8 mouse cellular contexts compared by ENCODE assay signal in the genomic region with DNA sequence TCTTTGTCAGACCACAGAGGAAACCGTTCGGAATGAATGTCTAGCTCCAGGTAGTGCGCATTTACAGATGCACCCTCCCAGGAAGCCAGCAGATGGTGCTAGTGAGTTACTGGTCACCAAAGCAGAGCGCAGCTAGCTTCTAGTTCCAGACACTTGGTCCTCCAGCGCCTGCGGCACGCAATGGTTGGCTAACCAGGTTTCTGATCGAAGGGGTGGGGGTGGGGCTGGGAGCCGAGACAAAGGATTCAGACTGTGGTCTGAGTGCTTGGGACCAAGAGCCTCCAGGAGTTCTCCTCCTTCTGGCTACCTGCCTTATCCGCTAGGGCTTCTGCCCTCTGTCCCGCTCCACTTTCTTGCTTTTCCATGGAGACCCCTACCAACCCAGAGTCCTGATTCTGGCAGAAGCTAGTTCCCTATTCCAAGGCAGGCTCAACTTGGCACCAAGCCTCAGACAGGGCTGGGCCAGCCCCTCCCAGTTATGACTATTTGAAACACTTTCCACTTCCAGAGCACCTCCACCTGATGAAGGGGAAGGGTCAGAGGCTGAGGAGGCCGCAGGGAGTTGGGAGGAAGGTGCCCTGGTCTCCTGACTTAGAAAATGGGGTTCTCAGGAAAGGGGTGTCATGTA. TPM values are rescaled to one million over a fixed set of nuclear protein-coding genes. Genes with fewer than 3 reads are reported as not detected.
DNase-seq lines count a peak whose midpoint lies in the region; ATAC-seq and TF ChIP-seq lines count a peak whose summit lies in the region.

No protein-coding gene starts in this region.

- no peak for TF ChIP-seq POLR2A in CH12.LX (IDR thresholded peaks at IDR 0.05; ENCODE audit: low read depth, low read length)

- dilution Hi-C loops in CH12.LX (cut with MboI; ENCODE audit: extremely low pct_ligation_motif_present, extremely low pct_unique_long_range_greater_than_20kb, low sequenced_read_pairs) = no loop called here

- TF ChIP-seq EP300 in CH12.LX (IDR thresholded peaks at IDR 0.05; ENCODE audit: low read length) = no peak

- 9% methylated on average over 12 of the region's 12 CpGs for whole genome bisulfite sequencing in forebrain, embryonic 10.5 days
- WGBS in liver, embryonic 15.5 days (ENCODE audit: insufficient replicate concordance) = 13% methylated on average over 12 of the region's 12 CpGs
- WGBS in neural tube, embryonic 11.5 days = 13% methylated on average over 12 of the region's 12 CpGs
- 16% methylated on average over 12 of the region's 12 CpGs for WGBS in stomach, embryonic 14.5 days

- H3K4me1 ChIP-seq in CH12.LX (ENCODE audit: control insufficient read depth in 1 of 2, insufficient read depth in 2 of 2) = peaks cover 4 to 10% of the 10 kb centered on the region in 2 experiments
- peaks cover 60% of the 10 kb centered on the region for H3K4me1 ChIP-seq in forebrain, embryonic 10.5 days
- H3K4me1 ChIP-seq in liver, embryonic 15.5 days (replicated peaks) = peaks cover 34% of the 10 kb centered on the region
- H3K4me1 ChIP-seq in neural tube, embryonic 11.5 days (ENCODE audit: control insufficient read depth, insufficient read depth, low read length) = peaks cover 32% of the 10 kb centered on the region
- H3K4me1 ChIP-seq in stomach, embryonic 14.5 days (ENCODE audit: control insufficient read depth, insufficient read depth, low read length) = peaks cover 29% of the 10 kb centered on the region

- peak; percentile 70 for DNase-seq in CH12.LX (ENCODE audit: extremely low read depth)
- DNase-seq in c-Kit-positive CD71-negative TER-119-negative erythroid progenitor cells, embryonic 14.5 days (ENCODE audit: low read depth) = peak; percentile 63
- peak; percentile 88 for DNase-seq in forebrain, embryonic 10.5 days (ENCODE audit: extremely low spot score, low spot score)
- peak; percentile 84 to 88 for DNase-seq in heart, postnatal 10 days
- DNase-seq in kidney, postnatal 36 days = peak; percentile 84 to 88
- DNase-seq in neural tube, embryonic 11.5 days (ENCODE audit: low spot score) = peak; percentile 88

- 0 out of 2 replicates have a peak overlapping the region, but pooled peaks have one; percentile 19 for H3K4me2 ChIP-seq in CH12.LX (ENCODE audit: insufficient read depth, low read depth, poor library complexity, severe bottlenecking)
- peak overlapping the region; percentile 15; the same call in 1 of the 2 replicates for H3K4me2 ChIP-seq in liver, embryonic 15.5 days
- no peak overlapping the region for H3K4me2 ChIP-seq in neural tube, embryonic 11.5 days (ENCODE audit: low read depth)
- peak overlapping the region; percentile 35; the same call in 1 of the 2 replicates for H3K4me2 ChIP-seq in stomach, embryonic 14.5 days (replicated peaks; ENCODE audit: low read depth, low read length)

- H3K4me3 ChIP-seq in CH12.LX (replicated peaks in 1 of 3; ENCODE audit: low read depth in 2 of 3, low read length in 2 of 3, poor library complexity in 1 of 3) = no peak overlapping the region
- peak overlapping the region; percentile 38 for H3K4me3 ChIP-seq in forebrain, embryonic 10.5 days
- no peak overlapping the region for H3K4me3 ChIP-seq in liver, embryonic 15.5 days (replicated peaks)
- no peak overlapping the region for H3K4me3 ChIP-seq in neural tube, embryonic 11.5 days (ENCODE audit: low read depth, low read length)
- H3K4me3 ChIP-seq in stomach, embryonic 14.5 days (ENCODE audit: low read depth, low read length) = no peak overlapping the region

- in situ Hi-C loops in CH12.LX (cut with MboI; ENCODE audit: low pct_ligation_motif_present, low pct_unique_long_range_greater_than_20kb, low sequenced_read_pairs) = no loop called here

- no peak overlapping the region for H3K27ac ChIP-seq in CH12.LX (ENCODE audit: insufficient read depth, low read depth)
- H3K27ac ChIP-seq in forebrain, embryonic 10.5 days = peak overlapping the region; percentile 82
- no peak overlapping the region for H3K27ac ChIP-seq in liver, embryonic 15.5 days (replicated peaks)
- H3K27ac ChIP-seq in neural tube, embryonic 11.5 days (ENCODE audit: low read depth, low read length) = no peak overlapping the region
- no peak overlapping the region for H3K27ac ChIP-seq in stomach, embryonic 14.5 days (ENCODE audit: low read length)

- no peak overlapping the region for H3K9ac ChIP-seq in CH12.LX (ENCODE audit: insufficient read depth, low read depth)
- H3K9ac ChIP-seq in liver, embryonic 15.5 days = no peak overlapping the region
- no peak overlapping the region for H3K9ac ChIP-seq in neural tube, embryonic 11.5 days (ENCODE audit: low read length)
- no peak overlapping the region for H3K9ac ChIP-seq in stomach, embryonic 14.5 days (replicated peaks; ENCODE audit: low read depth, low read length)

- H3K36me3 ChIP-seq in CH12.LX (replicated peaks in 1 of 2; ENCODE audit: control insufficient read depth in 1 of 2, insufficient read depth in 1 of 2, low read length in 1 of 2) = peaks cover under 1 to 6% of the 10 kb centered on the region in 2 experiments
- no peaks in the 10 kb centered on the region for H3K36me3 ChIP-seq in forebrain, embryonic 10.5 days (replicated peaks)
- H3K36me3 ChIP-seq in liver, embryonic 15.5 days (replicated peaks) = no peaks in the 10 kb centered on the region
- H3K36me3 ChIP-seq in neural tube, embryonic 11.5 days (ENCODE audit: control insufficient read depth, insufficient read depth, low read length) = no peaks in the 10 kb centered on the region
- no peaks in the 10 kb centered on the region for H3K36me3 ChIP-seq in stomach, embryonic 14.5 days (ENCODE audit: control insufficient read depth, insufficient read depth, low read length)

- intact Hi-C loops in heart, postnatal 10 days (cut with DNase I) = loop anchor here (1.0 to 2.0 kb wide), 3 partner anchors 18 to 38 kb away; no protein-coding TSS in a partner anchor

- TF ChIP-seq RAD21 in CH12.LX (IDR thresholded peaks at IDR 0.05; ENCODE audit: low read depth, low read length) = peak; percentile 77

- no peaks in the 10 kb centered on the region for H3K79me2 ChIP-seq in CH12.LX (replicated peaks; ENCODE audit: control insufficient read depth, extremely low read depth, insufficient read depth, poor library complexity, severe bottlenecking)

- no peaks in the 10 kb centered on the region for H3K9me3 ChIP-seq in CH12.LX (replicated peaks; ENCODE audit: low read length)
- no peaks in the 10 kb centered on the region for H3K9me3 ChIP-seq in forebrain, embryonic 10.5 days
- no peaks in the 10 kb centered on the region for H3K9me3 ChIP-seq in liver, embryonic 15.5 days (replicated peaks)
- H3K9me3 ChIP-seq in neural tube, embryonic 11.5 days (ENCODE audit: control insufficient read depth, low read length) = no peaks in the 10 kb centered on the region
- H3K9me3 ChIP-seq in stomach, embryonic 14.5 days (ENCODE audit: control insufficient read depth, low read depth, low read length) = no peaks in the 10 kb centered on the region

- no peak for ATAC-seq in liver, embryonic 15.5 days (ENCODE audit: insufficient read depth)
- ATAC-seq in neural tube, embryonic 11.5 days (ENCODE audit: insufficient read depth, low FRiP score, low TSS enrichment) = peak; percentile 39
- peak; percentile 53 for ATAC-seq in stomach, embryonic 14.5 days (ENCODE audit: insufficient number of reproducible peaks, insufficient read depth, low FRiP score, low read depth)

- peak; percentile 81 to 89 for TF ChIP-seq CTCF in CH12.LX (conservative IDR thresholded peaks at IDR 0.05 in 1 of 2, IDR thresholded peaks at IDR 0.05 in 1 of 2; ENCODE audit: low read depth in 2 of 2, low read length in 2 of 2)

- H3K27me3 ChIP-seq in CH12.LX (replicated peaks) = peaks cover 23% of the 10 kb centered on the region
- peaks cover 65% of the 10 kb centered on the region for H3K27me3 ChIP-seq in forebrain, embryonic 10.5 days (ENCODE audit: poor library complexity, severe bottlenecking)
- peaks cover 65% of the 10 kb centered on the region for H3K27me3 ChIP-seq in liver, embryonic 15.5 days
- H3K27me3 ChIP-seq in neural tube, embryonic 11.5 days (ENCODE audit: control insufficient read depth, insufficient read depth, low read length) = 0 out of 2 replicates have a peak, but pooled peaks cover 4% of the 10 kb centered on the region
- no peaks in the 10 kb centered on the region for H3K27me3 ChIP-seq in stomach, embryonic 14.5 days (ENCODE audit: control insufficient read depth, insufficient read depth, low read length)

RNA-seq across cellular contexts. Expression of gene Hsd11b2, which starts 2.4 kb away (rescaled TPM):
- total RNA-seq in CH12.LX (2012; rRNA removed) (not detected in 2 replicates), CH12.LX (2014; rRNA removed) (not detected in 2 replicates)
- not detected in 2 replicates for polyA plus RNA-seq in CH12.LX (2012; ENCODE audit: insufficient read length, low read depth)
- polyA plus RNA-seq in forebrain, embryonic 10.5 days (2016; fragmentation: Nextera tagmentation; extraction: Ambion mirVana) = 12.3 and 15.6 TPM in 2 replicates
- total RNA-seq in heart, postnatal 10 days (2021) = 1 to 10 TPM in 1 of 2 experiments, under 1 TPM in 1; 0.60 to 2.1 TPM
- polyA plus RNA-seq in liver, embryonic 15.5 days (2015; fragmentation: Nextera tagmentation; extraction: Ambion mirVana) = 0.40 and 0.58 TPM in 2 replicates
- 22.5 and 23.9 TPM in 2 replicates for polyA plus RNA-seq in neural tube, embryonic 11.5 days (2014; fragmentation: Nextera tagmentation; extraction: Ambion mirVana)
- polyA plus RNA-seq in stomach, embryonic 14.5 days (2014; fragmentation: Nextera tagmentation; extraction: Ambion mirVana) = 2.8 and 3.2 TPM in 2 replicates

RNA-seq across cellular contexts. Expression of gene Zdhhc1, which starts 19.4 kb away (rescaled TPM):
- total RNA-seq in CH12.LX (2012; rRNA removed) (2.1 and 2.6 TPM in 2 replicates), CH12.LX (2014; rRNA removed) (0.86 and 1.6 TPM in 2 replicates)
- 2.6 and 3.6 TPM in 2 replicates for polyA plus RNA-seq in CH12.LX (2012; ENCODE audit: insufficient read length, low read depth)
- 12.9 and 18.5 TPM in 2 replicates for polyA plus RNA-seq in forebrain, embryonic 10.5 days (2016; fragmentation: Nextera tagmentation; extraction: Ambion mirVana)
- 10 to 100 TPM; 14.8 to 16.8 TPM for total RNA-seq in heart, postnatal 10 days (2021)
- polyA plus RNA-seq in liver, embryonic 15.5 days (2015; fragmentation: Nextera tagmentation; extraction: Ambion mirVana) = 1.9 and 2.3 TPM in 2 replicates
- polyA plus RNA-seq in neural tube, embryonic 11.5 days (2014; fragmentation: Nextera tagmentation; extraction: Ambion mirVana) = 18.5 and 18.9 TPM in 2 replicates
- polyA plus RNA-seq in stomach, embryonic 14.5 days (2014; fragmentation: Nextera tagmentation; extraction: Ambion mirVana) = 33.9 and 37.2 TPM in 2 replicates

RNA-seq across cellular contexts. Expression of gene Tppp3, which starts 44.8 kb away (rescaled TPM):
- total RNA-seq in CH12.LX (2012; rRNA removed) = 0.25 TPM in 2 replicates
- not detected in 2 replicates for total RNA-seq in CH12.LX (2014; rRNA removed)
- polyA plus RNA-seq in CH12.LX (2012; ENCODE audit: insufficient read length, low read depth) = 0.39 and 0.49 TPM in 2 replicates
- polyA plus RNA-seq in forebrain, embryonic 10.5 days (2016; fragmentation: Nextera tagmentation; extraction: Ambion mirVana) = 23.3 and 23.9 TPM in 2 replicates
- total RNA-seq in heart, postnatal 10 days (2021) = 10 to 100 TPM; 55.8 to 56.1 TPM
- polyA plus RNA-seq in liver, embryonic 15.5 days (2015; fragmentation: Nextera tagmentation; extraction: Ambion mirVana) = 3.1 and 4.8 TPM in 2 replicates
- 218 and 229 TPM in 2 replicates for polyA plus RNA-seq in neural tube, embryonic 11.5 days (2014; fragmentation: Nextera tagmentation; extraction: Ambion mirVana)
- 39.1 and 40.1 TPM in 2 replicates for polyA plus RNA-seq in stomach, embryonic 14.5 days (2014; fragmentation: Nextera tagmentation; extraction: Ambion mirVana)

RNA-seq across cellular contexts. Expression of gene Atp6v0d1, which starts 49.7 kb away (rescaled TPM):
- total RNA-seq in CH12.LX (2012; rRNA removed) (38.0 and 48.8 TPM in 2 replicates), CH12.LX (2014; rRNA removed) (51.0 and 55.3 TPM in 2 replicates)
- polyA plus RNA-seq in CH12.LX (2012; ENCODE audit: insufficient read length, low read depth) = 48.8 and 53.6 TPM in 2 replicates
- polyA plus RNA-seq in forebrain, embryonic 10.5 days (2016; fragmentation: Nextera tagmentation; extraction: Ambion mirVana) = 65.3 and 73.4 TPM in 2 replicates
- 10 to 100 TPM; 60.1 to 64.0 TPM for total RNA-seq in heart, postnatal 10 days (2021)
- 52.4 and 59.4 TPM in 2 replicates for polyA plus RNA-seq in liver, embryonic 15.5 days (2015; fragmentation: Nextera tagmentation; extraction: Ambion mirVana)
- 137 and 148 TPM in 2 replicates for polyA plus RNA-seq in neural tube, embryonic 11.5 days (2014; fragmentation: Nextera tagmentation; extraction: Ambion mirVana)
- polyA plus RNA-seq in stomach, embryonic 14.5 days (2014; fragmentation: Nextera tagmentation; extraction: Ambion mirVana) = 75.8 and 82.9 TPM in 2 replicates
